Mouse (Mus musculus) megakaryocyte, embryonic 14.5 days (primary cell): ENCODE measurements around the gene Dgkh. TPM values are rescaled to one million over a fixed set of nuclear protein-coding genes. Genes with fewer than 3 reads are reported as not detected.

ENCODE experiments used
- H3K27me3 ChIP-seq: replicated peaks from 2 replicates; pipeline ENCODE3; 2012; ENCODE audit warnings: inconsistent platforms
- H3K36me3 ChIP-seq: replicated peaks from 2 replicates; pipeline ENCODE3; 2012; ENCODE audit warnings: low read length, inconsistent platforms, mixed read lengths
- H3K4me1 ChIP-seq: 2 replicates; pipeline ENCODE4 v1.6.1; 2012; ENCODE audit warnings: inconsistent platforms
- H3K4me3 ChIP-seq: replicated peaks from 2 replicates; pipeline ENCODE3; 2012; ENCODE audit warnings: moderate library complexity, mild to moderate bottlenecking, inconsistent platforms
- H3K9me3 ChIP-seq: 2 replicates; pipeline ENCODE4 v1.6.1; 2012; ENCODE audit warnings: inconsistent platforms
- FLI1 ChIP-seq: IDR thresholded peaks from 2 replicates; pipeline ENCODE4 v1.6.1; 2012; ENCODE audit warnings: low read length, inconsistent platforms, mixed read lengths
- GATA1 ChIP-seq: IDR thresholded peaks from 3 replicates; pipeline ENCODE4 v1.6.1; 2012; ENCODE audit warnings: mixed read lengths, low read length, inconsistent platforms, borderline replicate concordance
- polyA plus RNA-seq: library from polyadenylated mRNA; stranded (reverse); fragments of >175 nt; gene quantifications from 2 replicates; pipeline ENCODE4 v1.2.3, GENCODE M21; 2012; ENCODE audit warnings: low replicate concordance; ENCODE audit not compliant: insufficient read depth

Dgkh gene
- polyA plus RNA-seq, 1 experiment = 0.01 TPM

GRCm38 (mm10) chr14:78612111-78612788 is 120.3 kb downstream of the Dgkh start:
- Histone ChIP-seq H3K36me3 (no peaks in the 10 kb centered on the region), H3K27me3 (peaks cover 3% of the 10 kb centered on the region), H3K4me1 (0 out of 2 replicates have a peak, but pooled peaks cover 3% of the 10 kb centered on the region), H3K9me3 (no peaks in the 10 kb centered on the region), H3K4me3 (no peak overlapping the region)
- TF ChIP-seq FLI1 = no peak
- no peak for TF ChIP-seq GATA1

- Histone ChIP-seq H3K27me3 (no peaks in the 10 kb centered on the region), H3K4me3 (no peak overlapping the region), H3K9me3 (no peaks in the 10 kb centered on the region), H3K4me1 (peaks cover 8% of the 10 kb centered on the region), H3K36me3 (no peaks in the 10 kb centered on the region)
- no peak for TF ChIP-seq GATA1
- no peak for TF ChIP-seq FLI1
Observed at GRCm38 (mm10) chr14:78594916-78595315, 137.7 kb downstream of the Dgkh start.

GRCm38 (mm10) chr14:78592965-78593364 is 139.6 kb downstream of the Dgkh start:
- TF ChIP-seq FLI1 (no peak), GATA1 (no peak)
- Histone ChIP-seq H3K36me3 (no peaks in the 10 kb centered on the region), H3K9me3 (no peaks in the 10 kb centered on the region), H3K4me1 (peaks cover 12% of the 10 kb centered on the region), H3K27me3 (no peaks in the 10 kb centered on the region), H3K4me3 (no peak overlapping the region)

GRCm38 (mm10) chr14:78590335-78590734 is 142.2 kb downstream of the Dgkh start:
- no peak overlapping the region for H3K4me3 ChIP-seq
- no peaks in the 10 kb centered on the region for H3K9me3 ChIP-seq
- H3K4me1 ChIP-seq = peaks cover 12% of the 10 kb centered on the region
- no peak for TF ChIP-seq GATA1
- no peak for TF ChIP-seq FLI1
- peaks cover 1% of the 10 kb centered on the region for H3K36me3 ChIP-seq
- H3K27me3 ChIP-seq = no peaks in the 10 kb centered on the region

GRCm38 (mm10) chr14:78584222-78584621 is 148.4 kb downstream of the Dgkh start:
- no peaks in the 10 kb centered on the region for H3K27me3 ChIP-seq
- no peak for TF ChIP-seq FLI1
- no peak for TF ChIP-seq GATA1
- H3K4me1 ChIP-seq = peaks cover 22% of the 10 kb centered on the region

GRCm38 (mm10) chr14:78583168-78583567 is 149.4 kb downstream of the Dgkh start:
- H3K36me3 ChIP-seq = peaks cover 8% of the 10 kb centered on the region
- TF ChIP-seq FLI1 (no peak), GATA1 (no peak)
- H3K4me3 ChIP-seq = no peak overlapping the region
- H3K9me3 ChIP-seq = no peaks in the 10 kb centered on the region
- H3K27me3 ChIP-seq = no peaks in the 10 kb centered on the region
- peaks cover 19% of the 10 kb centered on the region for H3K4me1 ChIP-seq

More at GRCm38 (mm10) chr14:78584222-78584621, 148.4 kb downstream of the Dgkh start:
- Histone ChIP-seq H3K9me3 (no peaks in the 10 kb centered on the region), H3K36me3 (peaks cover 8% of the 10 kb centered on the region), H3K4me3 (no peak overlapping the region)

GRCm38 (mm10) chr14:78575899-78576298 is 156.7 kb downstream of the Dgkh start:
- H3K9me3 ChIP-seq = no peaks in the 10 kb centered on the region
- H3K4me3 ChIP-seq = no peak overlapping the region
- H3K36me3 ChIP-seq = no peaks in the 10 kb centered on the region
- no peaks in the 10 kb centered on the region for H3K27me3 ChIP-seq
- no peaks in the 10 kb centered on the region for H3K4me1 ChIP-seq
- TF ChIP-seq GATA1 = no peak
- no peak for TF ChIP-seq FLI1

GRCm38 (mm10) chr14:78568410-78568809 is 164.2 kb downstream of the Dgkh start:
- Histone ChIP-seq H3K9me3 (no peaks in the 10 kb centered on the region), H3K4me3 (no peak overlapping the region), H3K36me3 (no peaks in the 10 kb centered on the region), H3K27me3 (no peaks in the 10 kb centered on the region), H3K4me1 (no peaks in the 10 kb centered on the region)
- TF ChIP-seq GATA1 = no peak
- no peak for TF ChIP-seq FLI1

- Histone ChIP-seq H3K27me3 (no peaks in the 10 kb centered on the region), H3K4me3 (no peak overlapping the region), H3K4me1 (no peaks in the 10 kb centered on the region), H3K36me3 (no peaks in the 10 kb centered on the region), H3K9me3 (no peaks in the 10 kb centered on the region)
- TF ChIP-seq GATA1 (no peak), FLI1 (no peak)
Observed at GRCm38 (mm10) chr14:78566431-78566830, 166.1 kb downstream of the Dgkh start.

GRCm38 (mm10) chr14:78564292-78564691 is 168.3 kb downstream of the Dgkh start:
- Histone ChIP-seq H3K27me3 (no peaks in the 10 kb centered on the region), H3K9me3 (no peaks in the 10 kb centered on the region), H3K36me3 (no peaks in the 10 kb centered on the region), H3K4me3 (no peak overlapping the region), H3K4me1 (no peaks in the 10 kb centered on the region)
- TF ChIP-seq GATA1 (no peak), FLI1 (no peak)

GRCm38 (mm10) chr14:78563211-78563610 is 169.4 kb downstream of the Dgkh start:
- no peak overlapping the region for H3K4me3 ChIP-seq
- TF ChIP-seq GATA1 (no peak), FLI1 (no peak)
- H3K27me3 ChIP-seq = no peaks in the 10 kb centered on the region

More at GRCm38 (mm10) chr14:78563211-78563610, 169.4 kb downstream of the Dgkh start:
- H3K9me3 ChIP-seq = no peaks in the 10 kb centered on the region
- H3K4me1 ChIP-seq = no peaks in the 10 kb centered on the region
- H3K36me3 ChIP-seq = no peaks in the 10 kb centered on the region
